Mouse (Mus musculus): ENCODE results near the gene Glb1. TPM values are rescaled to one million over a fixed set of nuclear protein-coding genes. Genes with fewer than 3 reads are reported as not detected.

Glb1 gene
- polyA plus RNA-seq (2012; rRNA removed; ENCODE audit: low replicate concordance): 54.0 and 60.9 TPM in 2 replicates

GRCm38 (mm10) chr9:114400949-114401684 is at the start of gene Glb1, which contains the start of gene Tmppe:
TSS of gene Glb1 (plus strand) at chr9:114401076.
TSS of gene Tmppe (plus strand) at chr9:114401105.

GRCm38 (mm10) chr9:114389905-114390748 is 10.7 kb upstream of the Glb1 start, which contains the start of gene Crtap:
TSS of gene Crtap (minus strand) at chr9:114390675.

GRCm38 (mm10) chr9:114504816-114505215 is 103.9 kb downstream of the Glb1 start, which contains the start of gene Ccr4:
TSS of gene Ccr4 (minus strand) at chr9:114504916.

GRCm38 (mm10) chr9:114515364-114515763 is 114.5 kb downstream of the Glb1 start, which contains the start of gene C130032M10Rik:
TSS of gene C130032M10Rik (plus strand) at chr9:114515697.

Other genes starting within 250 kb of the Glb1 start
- not detected in 2 replicates for gene Bcl2a1c, start 70.9 kb upstream of the Glb1 start, polyA plus RNA-seq (2012; rRNA removed; ENCODE audit: low replicate concordance)
- 180 and 243 TPM in 2 replicates for gene Crtap, start 10.4 kb upstream of the Glb1 start, polyA plus RNA-seq (2012; rRNA removed; ENCODE audit: low replicate concordance)
- 5.5 and 11.2 TPM in 2 replicates for gene Tmppe, start within 50 bp of the Glb1 start, polyA plus RNA-seq (2012; rRNA removed; ENCODE audit: low replicate concordance)
- 0.27 and 0.30 TPM in 2 replicates for gene Ccr4, start 103.8 kb downstream of the Glb1 start, polyA plus RNA-seq (2012; rRNA removed; ENCODE audit: low replicate concordance)
- not detected in 2 replicates for gene C130032M10Rik, start 114.6 kb downstream of the Glb1 start, polyA plus RNA-seq (2012; rRNA removed; ENCODE audit: low replicate concordance)
- gene Trim71, start 163.3 kb downstream of the Glb1 start, polyA plus RNA-seq (2012; rRNA removed; ENCODE audit: low replicate concordance): 0.01 TPM in 1 of 2 replicates, not detected in the other
- 23.9 and 39.2 TPM in 2 replicates for gene Cnot10, start 239.1 kb downstream of the Glb1 start, polyA plus RNA-seq (2012; rRNA removed; ENCODE audit: low replicate concordance)

Measured in subcutaneous adipose tissue, adult 2 months (tissue).